Mouse (Mus musculus) adrenal gland, postnatal 25 days (tissue): ENCODE results near the gene Ap5m1. TPM values are rescaled to one million over a fixed set of nuclear protein-coding genes. Genes with fewer than 3 reads are reported as not detected.
A peak's percentile ranks its signal among the peaks of the same experiment; 100 is the strongest.
"Not testable (repeated sequence)": the region's sequence is repeated elsewhere in the genome, so short reads cannot be mapped to it uniquely, and the experiment has no call there.

Experiments
- DNase-seq: peaks from one replicate; pipeline ENCODE4 v3.0.0; 2021; ENCODE audit warnings: mixed read lengths
- long read RNA-seq: library from polyadenylated mRNA; stranded (forward); transcript quantifications from one replicate; pipeline ENCODE4 v2.0.0, GENCODE M21; 2021
- total RNA-seq: library from RNA; stranded (reverse); gene quantifications from 2 replicates; pipeline ENCODE4 v1.2.3, GENCODE M21; 2021

Gene Ap5m1
- total RNA-seq = 26.8 and 27.2 TPM in 2 replicates
- long read RNA-seq, full-length matches to known transcripts = 10 of 16 reads
- long read RNA-seq, partial matches to known transcripts = 1 of 16 reads
- long read RNA-seq, other reads (novel, unspliced or antisense) = 5 of 16 reads

DNA sequence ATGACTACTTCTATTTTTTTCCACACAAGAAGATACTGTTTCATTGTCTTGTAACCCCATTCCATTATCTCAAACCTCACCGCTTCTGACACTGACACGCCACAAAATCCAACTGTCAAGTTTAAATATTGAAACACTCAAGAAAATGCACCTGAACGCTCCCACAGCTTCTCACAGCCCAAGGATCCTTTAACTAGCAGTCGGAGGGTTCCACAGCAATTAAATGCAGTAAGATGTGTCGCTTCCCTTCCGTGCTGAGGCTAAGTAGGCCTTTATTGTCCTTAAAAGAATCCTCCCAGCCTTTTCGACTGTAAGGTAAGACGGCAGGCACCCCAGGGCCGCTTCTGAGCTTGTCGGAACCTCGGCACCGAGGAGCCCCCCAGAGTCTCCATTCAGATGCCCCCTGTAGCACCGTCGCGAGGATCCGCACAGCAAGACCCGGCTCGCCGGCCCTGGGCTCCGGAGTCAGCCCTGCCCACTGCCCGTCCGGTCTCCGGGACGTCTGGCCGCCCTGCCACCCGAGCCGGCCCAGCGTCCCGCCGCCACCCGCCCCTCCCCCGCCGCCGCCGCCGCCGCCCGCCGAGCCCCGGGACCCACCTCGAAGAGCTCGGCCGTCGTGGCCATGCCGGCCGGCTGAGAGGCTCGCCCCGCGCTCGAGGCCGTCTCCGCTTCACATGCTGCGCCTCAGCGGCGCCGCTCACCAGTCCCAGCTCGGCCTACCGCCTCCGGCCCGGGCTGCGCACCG is at the start of gene Ap5m1:
Gene Ap5m1, plus strand, starts transcription at position 569 of the 745 bp plus-strand sequence.
- DNase-seq = peak; percentile 54

DNA sequence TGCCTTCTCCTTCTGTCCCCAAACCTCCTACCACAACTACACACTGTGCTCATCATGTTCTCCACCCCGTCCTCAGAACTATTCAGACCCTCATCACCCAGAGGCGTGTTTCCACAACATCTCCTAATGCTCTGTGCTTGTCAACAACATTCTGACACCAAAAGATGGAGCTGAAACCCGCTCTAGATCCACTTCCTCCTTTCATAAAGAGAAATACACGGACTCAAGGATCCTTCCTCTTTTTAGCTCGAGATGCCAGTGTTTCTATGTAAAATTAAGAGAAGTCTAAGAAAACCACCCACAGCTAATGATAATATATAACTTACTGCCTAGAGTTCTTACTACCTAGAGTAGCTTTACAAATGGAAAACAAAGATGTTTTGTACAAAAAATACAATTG is 46.1 kb upstream of the Ap5m1 start:
- DNase-seq = no peak

- DNase-seq = no peak
These were observed 38.7 kb upstream of the Ap5m1 start for GRCm38 (mm10) chr14:49027040-49027778.

DNA sequence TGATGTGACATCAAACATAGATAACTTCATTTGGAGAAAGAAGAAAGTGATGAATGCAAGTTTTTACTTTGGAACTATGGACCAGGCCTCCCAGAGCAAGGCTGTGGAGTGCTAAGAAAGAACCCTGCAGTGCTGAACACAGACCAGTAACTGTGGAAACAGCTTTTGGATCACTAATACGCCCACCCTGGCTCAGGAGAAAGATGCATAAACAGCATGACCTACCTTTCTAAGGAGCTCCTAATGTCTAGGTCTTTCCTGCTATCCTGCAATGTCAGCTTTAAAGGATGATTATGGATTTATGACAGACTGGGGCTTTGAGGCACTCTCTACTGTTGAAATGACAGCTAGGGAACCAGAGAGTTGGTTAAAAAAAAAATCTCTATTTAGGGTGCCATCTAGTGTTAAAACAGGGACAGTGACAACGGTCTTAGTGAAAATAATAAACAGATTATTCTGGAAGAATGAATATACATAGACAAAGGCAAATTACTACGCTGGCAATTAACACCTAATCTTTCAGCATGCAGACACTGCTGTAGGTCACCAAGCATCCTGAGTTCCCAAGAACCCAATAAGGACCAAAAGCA is 38.0 kb upstream of the Ap5m1 start:
- DNase-seq = no peak

DNA sequence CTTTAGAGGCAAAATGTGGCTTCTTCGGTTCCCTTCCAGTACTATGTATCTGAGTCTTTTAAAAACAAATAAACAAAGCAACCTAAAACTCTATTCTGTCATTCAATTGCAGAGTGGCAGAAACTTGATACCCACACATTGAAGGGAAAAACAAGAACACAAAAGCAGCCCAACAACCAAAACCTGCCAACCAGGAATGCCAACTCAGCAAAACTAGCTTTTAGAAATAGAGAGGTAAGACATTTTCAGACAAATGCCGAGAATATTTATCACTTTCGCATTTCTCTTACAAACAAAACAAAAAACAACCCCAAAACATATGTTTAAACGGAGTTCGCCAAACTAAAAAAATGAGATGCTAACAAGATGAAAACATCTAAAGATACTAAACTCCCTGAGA is 36.9 kb upstream of the Ap5m1 start:
- DNase-seq = no peak

- no peak for DNase-seq
These were observed 20.3 kb upstream of the Ap5m1 start for GRCm38 (mm10) chr14:49045610-49046009.

DNA sequence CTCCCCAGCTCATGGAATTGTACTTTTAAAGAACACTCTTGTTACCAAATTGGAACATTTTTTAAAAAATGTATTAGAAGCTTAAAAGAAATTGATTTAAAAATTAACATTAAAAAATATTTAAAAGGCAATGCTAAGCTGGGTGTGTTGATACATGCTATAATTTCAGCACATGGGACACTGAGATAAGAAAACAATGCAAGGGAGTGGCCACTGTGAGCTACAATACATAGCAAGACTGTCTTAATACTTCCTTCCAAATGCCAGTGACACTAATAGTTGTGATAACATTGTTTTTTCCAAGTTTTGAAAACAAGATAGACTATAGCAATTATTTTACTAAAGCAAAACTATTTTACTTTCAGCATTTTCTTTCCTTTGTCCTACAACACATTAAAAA is 16.4 kb upstream of the Ap5m1 start:
- DNase-seq = no peak

GRCm38 (mm10) chr14:49063838-49064237 is 2.1 kb upstream of the Ap5m1 start:
- DNase-seq = no peak

DNA sequence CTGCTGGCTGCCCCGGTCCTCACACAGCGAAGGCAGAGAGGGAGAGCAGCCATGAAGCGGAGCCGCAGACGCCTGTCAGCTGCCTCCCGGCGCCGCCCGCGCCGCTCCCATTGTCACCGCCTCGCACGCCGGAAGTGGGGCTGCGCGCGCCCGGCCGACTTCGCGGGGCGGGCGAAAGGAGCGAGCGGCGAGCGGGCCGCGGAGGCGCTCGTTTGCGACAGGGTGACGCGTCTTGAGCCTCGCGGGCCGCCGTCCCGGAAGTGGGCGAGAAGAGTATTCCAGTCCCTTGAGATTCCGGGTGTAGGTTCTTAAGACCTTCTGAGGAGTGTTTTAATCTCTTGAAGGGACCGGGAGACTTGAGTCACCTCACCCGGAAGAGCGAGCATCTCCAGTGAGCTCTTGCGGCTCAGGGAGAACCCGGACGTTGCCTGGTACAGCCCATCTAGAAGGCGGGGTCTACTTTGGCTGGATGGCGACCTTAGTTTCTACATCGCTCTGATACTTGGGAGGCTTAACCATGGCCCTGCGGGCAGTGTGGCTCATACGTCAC is 452 bp downstream of the Ap5m1 start, which contains the start of gene Exoc5:
Gene Exoc5, minus strand, starts transcription at position 380 of the 550 bp plus-strand sequence.
- peak; percentile 98 for DNase-seq

DNA sequence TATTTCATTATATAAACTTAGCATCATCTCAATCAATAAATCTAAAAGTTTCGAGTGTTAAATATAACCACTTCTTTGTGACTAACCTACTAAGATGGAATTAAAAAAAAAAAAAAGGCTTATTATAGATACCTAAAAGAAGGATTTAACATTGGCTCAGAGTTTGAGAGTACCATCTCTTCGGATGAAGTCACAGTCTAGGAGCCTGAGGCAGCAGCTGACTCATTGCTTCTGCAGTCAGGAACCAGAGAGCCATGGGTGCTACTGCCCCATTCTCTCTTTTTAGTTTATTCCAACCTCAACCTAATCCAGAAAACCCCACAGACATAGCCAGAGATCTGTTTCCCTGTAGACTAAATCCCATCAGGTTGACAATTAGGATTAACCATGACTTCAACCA is 6.9 kb downstream of the Ap5m1 start:
- no peak for DNase-seq

DNA sequence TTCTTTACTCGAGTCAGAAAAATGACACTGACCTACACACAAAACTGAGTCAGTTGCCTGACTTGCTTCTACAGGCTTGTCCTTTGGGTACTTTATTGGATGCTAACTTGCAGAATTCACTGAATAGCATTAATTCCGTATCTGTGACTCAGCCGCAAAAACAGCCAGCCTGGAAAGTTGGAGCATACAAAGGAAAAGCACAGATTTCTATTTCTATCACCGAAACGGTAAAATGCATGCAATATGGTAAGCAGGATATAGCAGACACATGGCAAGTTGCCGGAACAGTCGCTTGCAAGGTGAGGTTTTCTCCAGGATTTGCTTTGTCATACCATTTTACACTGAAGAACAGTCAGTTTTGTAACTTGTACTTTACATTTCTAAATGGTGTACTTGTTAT is 8.0 kb downstream of the Ap5m1 start:
- DNase-seq = no peak

GRCm38 (mm10) chr14:49074361-49074760 is 8.5 kb downstream of the Ap5m1 start:
- no peak for DNase-seq

GRCm38 (mm10) chr14:49078820-49079219 is 12.9 kb downstream of the Ap5m1 start:
- DNase-seq = no peak

DNA sequence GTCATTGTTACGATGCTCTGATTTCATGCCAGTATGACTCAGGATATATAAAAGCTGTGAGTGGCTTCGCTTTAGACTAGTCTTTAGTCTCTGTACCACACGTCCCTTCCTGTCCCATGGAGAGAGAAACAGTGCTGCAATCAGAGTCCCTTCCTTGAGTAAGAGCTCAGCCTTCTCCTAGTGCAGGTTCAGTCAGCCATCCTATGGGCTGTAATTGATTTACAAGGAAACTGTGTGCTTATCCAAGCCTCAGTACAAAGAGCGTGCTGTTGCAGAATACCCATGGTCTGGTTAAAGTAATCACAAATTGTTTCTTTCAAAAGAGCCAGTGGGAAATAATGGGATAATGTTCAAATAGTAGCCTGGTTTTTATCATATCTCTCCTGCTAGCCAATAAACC is 20.6 kb downstream of the Ap5m1 start:
- DNase-seq = no peak

DNA sequence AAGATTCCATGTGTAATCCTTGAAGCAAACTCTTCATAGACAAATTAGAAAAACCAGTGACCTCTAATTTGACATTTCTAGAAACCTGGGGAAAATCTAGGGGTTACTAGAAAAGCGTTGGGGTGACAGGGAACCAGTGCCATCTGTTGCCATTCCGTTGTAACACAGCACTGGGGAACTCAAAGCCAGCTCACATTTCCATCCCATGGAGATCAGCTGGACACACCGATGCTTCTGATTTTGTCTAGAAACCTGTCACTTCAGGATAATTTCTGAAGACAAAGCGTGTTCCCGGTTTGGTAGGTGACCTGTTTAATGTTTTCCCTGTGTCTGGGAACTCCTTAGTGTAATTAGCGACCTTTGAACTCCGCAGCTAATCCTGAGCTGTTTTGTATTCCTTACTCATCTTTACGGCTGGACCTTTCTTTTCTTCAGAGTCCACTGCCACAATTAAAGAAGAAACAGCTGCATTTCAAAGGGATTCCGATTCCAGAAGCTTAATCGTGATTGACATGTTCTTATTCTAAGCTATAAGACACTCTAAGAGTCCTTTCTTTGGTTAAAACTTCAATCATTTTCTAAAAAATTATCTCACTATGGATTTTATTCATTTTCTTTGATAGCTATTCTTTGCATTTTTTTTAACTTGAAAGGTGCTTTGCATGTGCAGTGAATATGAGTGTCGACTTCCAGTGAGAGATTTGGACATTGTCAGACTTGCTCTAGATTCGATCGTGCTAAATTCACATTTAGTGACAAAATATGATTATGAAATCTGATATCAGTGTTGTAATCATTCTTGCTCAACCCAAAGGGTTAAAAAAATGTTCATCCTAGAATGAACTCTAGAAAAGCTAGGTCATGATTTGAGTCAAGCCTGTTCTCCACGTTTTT is 22.5 kb downstream of the Ap5m1 start:
- no peak for DNase-seq

DNA sequence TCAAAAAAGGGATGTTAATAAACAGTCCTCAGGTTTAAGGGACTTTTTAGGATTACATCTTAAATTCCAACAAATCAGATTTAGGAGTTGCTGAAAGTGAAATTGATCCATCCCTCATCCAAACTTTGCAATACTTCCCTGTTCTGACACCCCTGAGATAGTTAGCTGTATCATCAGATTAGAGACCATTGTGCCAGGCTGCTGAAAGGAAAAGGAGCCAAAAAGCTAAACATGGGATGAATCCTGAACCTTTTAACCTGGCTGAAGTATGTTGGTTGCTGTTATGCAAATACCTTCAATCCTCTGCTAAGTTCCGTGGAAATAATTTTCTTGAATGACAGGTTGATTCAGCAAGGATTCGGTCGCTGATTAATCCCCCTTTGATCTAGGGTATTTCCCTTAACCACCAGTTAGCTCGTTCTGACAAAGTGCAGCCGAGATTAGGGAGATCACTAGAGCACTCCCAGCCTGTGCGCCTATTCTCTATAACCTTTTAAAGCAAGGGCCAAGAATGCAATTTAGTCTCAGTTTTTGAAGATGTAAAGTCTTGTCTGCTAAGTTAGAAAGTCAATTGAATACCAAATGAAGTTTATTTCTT is 23.7 kb downstream of the Ap5m1 start:
- DNase-seq = no peak

GRCm38 (mm10) chr14:49090102-49090501 is 24.2 kb downstream of the Ap5m1 start:
- no peak for DNase-seq

GRCm38 (mm10) chr14:49091277-49091676 is 25.4 kb downstream of the Ap5m1 start:
- no peak for DNase-seq

DNA sequence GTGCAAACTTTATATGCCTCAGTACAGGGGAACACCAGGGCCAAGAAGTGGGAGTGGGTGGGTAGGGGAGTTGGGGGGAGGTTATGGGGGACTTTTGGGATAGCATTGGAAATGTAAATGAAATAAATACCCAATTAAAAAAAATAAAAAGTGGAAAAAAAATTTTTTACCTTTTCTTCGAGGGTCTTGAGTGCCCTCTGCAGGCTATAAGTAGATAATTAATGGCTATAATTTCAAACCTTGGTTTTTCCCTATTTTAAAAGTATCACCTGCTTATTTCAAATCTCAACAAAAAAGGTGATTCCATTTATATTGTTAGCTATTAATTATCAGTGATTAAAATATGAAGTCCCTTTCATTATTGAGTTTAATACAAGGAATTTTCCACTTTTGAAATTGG is 25.9 kb downstream of the Ap5m1 start:
- not testable (repeated sequence) for DNase-seq

GRCm38 (mm10) chr14:49118381-49118780 is 52.5 kb downstream of the Ap5m1 start:
- peak; percentile 77 for DNase-seq

DNA sequence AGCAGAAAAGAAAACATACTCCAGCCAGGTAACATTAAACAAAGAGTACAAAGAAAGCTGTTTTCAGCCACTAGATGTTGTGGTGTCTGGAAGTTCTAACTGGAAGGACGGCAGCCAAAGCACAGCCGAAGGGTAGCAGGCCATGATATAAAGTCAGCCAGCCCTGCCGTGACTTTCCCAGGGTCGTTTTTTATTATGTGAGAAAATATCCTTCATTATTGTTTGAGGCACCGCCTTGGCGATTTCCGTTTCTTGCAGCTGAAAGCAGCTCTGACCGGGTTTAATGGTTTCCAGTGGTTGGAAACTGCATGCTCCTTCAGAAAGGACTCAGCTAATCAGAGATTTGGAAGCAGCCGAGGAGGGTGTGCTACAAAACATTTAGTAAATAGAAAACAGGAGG is 55.8 kb downstream of the Ap5m1 start:
- DNase-seq = no peak
